Mouse (Mus musculus) bone marrow macrophage, adult 2 months (primary cell): ENCODE data around the gene Alg2. TPM values are rescaled to one million over a fixed set of nuclear protein-coding genes. Genes with fewer than 3 reads are reported as not detected.
A peak's percentile ranks its signal among the peaks of the same experiment; 100 is the strongest.

Source experiments
- H3K27ac ChIP-seq: 2 replicates; pipeline ENCODE4 v1.5.1; 2012; ENCODE audit warnings: low read depth, low read length; ENCODE audit not compliant: insufficient read depth
- H3K4me1 ChIP-seq: 2 replicates; pipeline ENCODE4 v1.6.1; 2012; ENCODE audit warnings: low read length; ENCODE audit not compliant: control insufficient read depth, insufficient read depth
- H3K4me3 ChIP-seq: 2 replicates; pipeline ENCODE4 v1.5.1; 2012; ENCODE audit warnings: mild to moderate bottlenecking, low read length, moderate library complexity; ENCODE audit not compliant: insufficient read depth
- CTCF ChIP-seq: IDR thresholded peaks from 2 replicates; pipeline ENCODE4 v1.5.1; 2012; ENCODE audit warnings: low read depth, mild to moderate bottlenecking, low read length, moderate library complexity
- POLR2A ChIP-seq: IDR thresholded peaks from 2 replicates; pipeline ENCODE4 v1.6.1; 2012; ENCODE audit warnings: mild to moderate bottlenecking, low read depth, low read length, borderline replicate concordance
- polyA plus RNA-seq: library from polyadenylated mRNA; stranded (reverse); fragments of >200 nt; gene quantifications from 2 replicates; pipeline ENCODE4 v1.2.4, GENCODE M21; 2012; ENCODE audit not compliant: missing spikeins, insufficient read depth, insufficient read length

Alg2 gene
- 15.0 and 15.1 TPM in 2 replicates for polyA plus RNA-seq

- H3K4me3 ChIP-seq = peak within 1 kb of the TSS; percentile 82
Observed at GRCm38 (mm10) chr4:47473968-47474729, at the start of gene Alg2, which contains the start of gene Sec61b. Gene Alg2 (minus strand): TSS chr4:47474333. Gene Sec61b (plus strand): TSS chr4:47474658.

GRCm38 (mm10) chr4:47521884-47522605 is 47.9 kb upstream of the Alg2 start:
- Histone ChIP-seq H3K4me3 (no peak overlapping the region), H3K27ac (no peak overlapping the region), H3K4me1 (no peaks in the 10 kb centered on the region)
- TF ChIP-seq CTCF (no peak), POLR2A (no peak)

More at GRCm38 (mm10) chr4:47473968-47474729, at the start of gene Alg2, which contains the start of gene Sec61b:
- TF ChIP-seq POLR2A (no peak; the same call in 1 of the 2 replicates), CTCF (no peak)
- Histone ChIP-seq H3K27ac (peak within 1 kb of the TSS; percentile 77), H3K4me1 (peaks cover 6% of the 10 kb centered on the region)

GRCm38 (mm10) chr4:47520076-47520475 is 45.9 kb upstream of the Alg2 start:
- Histone ChIP-seq H3K27ac (no peak overlapping the region), H3K4me3 (no peak overlapping the region), H3K4me1 (no peaks in the 10 kb centered on the region)
- no peak for TF ChIP-seq POLR2A
- TF ChIP-seq CTCF = no peak

GRCm38 (mm10) chr4:47518551-47519181 is 44.5 kb upstream of the Alg2 start:
- TF ChIP-seq CTCF (no peak), POLR2A (no peak)
- no peak overlapping the region for H3K27ac ChIP-seq
- no peak overlapping the region for H3K4me3 ChIP-seq
- H3K4me1 ChIP-seq = no peaks in the 10 kb centered on the region

GRCm38 (mm10) chr4:47504841-47505517 is 30.8 kb upstream of the Alg2 start:
- no peaks in the 10 kb centered on the region for H3K4me1 ChIP-seq
- TF ChIP-seq POLR2A = no peak
- TF ChIP-seq CTCF = no peak
- H3K4me3 ChIP-seq = no peak overlapping the region
- H3K27ac ChIP-seq = no peak overlapping the region

GRCm38 (mm10) chr4:47503045-47503444 is 28.9 kb upstream of the Alg2 start:
- H3K4me1 ChIP-seq = no peaks in the 10 kb centered on the region
- TF ChIP-seq CTCF (no peak), POLR2A (no peak)
- no peak overlapping the region for H3K4me3 ChIP-seq
- H3K27ac ChIP-seq = no peak overlapping the region

GRCm38 (mm10) chr4:47502546-47502971 is 28.4 kb upstream of the Alg2 start:
- Histone ChIP-seq H3K4me1 (no peaks in the 10 kb centered on the region), H3K27ac (no peak overlapping the region), H3K4me3 (no peak overlapping the region)
- TF ChIP-seq CTCF (peak; percentile 92), POLR2A (no peak)

GRCm38 (mm10) chr4:47499121-47499545 is 25.0 kb upstream of the Alg2 start:
- Histone ChIP-seq H3K4me1 (no peaks in the 10 kb centered on the region), H3K4me3 (no peak overlapping the region), H3K27ac (no peak overlapping the region)
- no peak for TF ChIP-seq CTCF
- TF ChIP-seq POLR2A = no peak

- Histone ChIP-seq H3K4me1 (no peaks in the 10 kb centered on the region), H3K4me3 (no peak overlapping the region), H3K27ac (no peak overlapping the region)
- TF ChIP-seq POLR2A (no peak), CTCF (no peak)
Observed at GRCm38 (mm10) chr4:47497811-47498385, 23.8 kb upstream of the Alg2 start.
